Mouse (Mus musculus): ENCODE measurements at regions not wholly inside any gene's neighbourhood (a gene's known extent, or its start where the extent isn't known, plus 50 kb on each side); places are given as distances from the start of the nearest gene placed in this dataset.
A peak's percentile ranks its signal among the peaks of the same experiment; 100 is the strongest.

GRCm38 (mm10) chr16:68428541-68428940, 807.8 kb upstream of the Cadm2 start:
- WGBS, result 92% methylated on average over 3 of the region's 3 CpGs
- H3K27me3 ChIP-seq (ENCODE audit: control insufficient read depth, insufficient read depth, low read length), result no peaks in the 10 kb centered on the region
- H3K36me3 ChIP-seq (ENCODE audit: control insufficient read depth, insufficient read depth, low read length), result no peaks in the 10 kb centered on the region
- ATAC-seq (ENCODE audit: low FRiP score, low TSS enrichment), result no peak
- no peaks in the 10 kb centered on the region for H3K4me1 ChIP-seq (ENCODE audit: control insufficient read depth, insufficient read depth, low read length)
- H3K27ac ChIP-seq (replicated peaks; ENCODE audit: low read depth, low read length), result no peak overlapping the region
- H3K9me3 ChIP-seq (ENCODE audit: control insufficient read depth, low read length), result no peaks in the 10 kb centered on the region
- no peak overlapping the region for H3K4me2 ChIP-seq (ENCODE audit: low read length)
- no peak overlapping the region for H3K9ac ChIP-seq (replicated peaks; ENCODE audit: low read length)
- no peak overlapping the region for H3K4me3 ChIP-seq (replicated peaks; ENCODE audit: low read depth, low read length)
- DNase-seq, result no peak

GRCm38 (mm10) chr16:68427522-68427921, 806.8 kb upstream of the Cadm2 start:
- no peak overlapping the region for H3K9ac ChIP-seq (replicated peaks; ENCODE audit: low read length)
- H3K4me3 ChIP-seq (replicated peaks; ENCODE audit: low read depth, low read length), result no peak overlapping the region
- H3K4me1 ChIP-seq (ENCODE audit: control insufficient read depth, insufficient read depth, low read length), result no peaks in the 10 kb centered on the region
- no peak overlapping the region for H3K4me2 ChIP-seq (ENCODE audit: low read length)
- no peaks in the 10 kb centered on the region for H3K9me3 ChIP-seq (ENCODE audit: control insufficient read depth, low read length)
- no peak for ATAC-seq (ENCODE audit: low FRiP score, low TSS enrichment)
- no peaks in the 10 kb centered on the region for H3K27me3 ChIP-seq (ENCODE audit: control insufficient read depth, insufficient read depth, low read length)
- DNase-seq, result peak; percentile 6
- no peak overlapping the region for H3K27ac ChIP-seq (replicated peaks; ENCODE audit: low read depth, low read length)
- 83% methylated on average over 3 of the region's 3 CpGs for WGBS
- no peaks in the 10 kb centered on the region for H3K36me3 ChIP-seq (ENCODE audit: control insufficient read depth, insufficient read depth, low read length)

GRCm38 (mm10) chr16:68425276-68425675, 804.6 kb upstream of the Cadm2 start:
- H3K4me1 ChIP-seq (ENCODE audit: control insufficient read depth, insufficient read depth, low read length), result no peaks in the 10 kb centered on the region
- H3K9ac ChIP-seq (replicated peaks; ENCODE audit: low read length), result no peak overlapping the region
- H3K4me2 ChIP-seq (ENCODE audit: low read length), result no peak overlapping the region
- 84% methylated on average over 1 of the region's 1 CpGs for WGBS
- no peak for ATAC-seq (ENCODE audit: low FRiP score, low TSS enrichment)
- no peaks in the 10 kb centered on the region for H3K9me3 ChIP-seq (ENCODE audit: control insufficient read depth, low read length)
- no peak overlapping the region for H3K27ac ChIP-seq (replicated peaks; ENCODE audit: low read depth, low read length)
- no peaks in the 10 kb centered on the region for H3K27me3 ChIP-seq (ENCODE audit: control insufficient read depth, insufficient read depth, low read length)
- no peak overlapping the region for H3K4me3 ChIP-seq (replicated peaks; ENCODE audit: low read depth, low read length)
- no peaks in the 10 kb centered on the region for H3K36me3 ChIP-seq (ENCODE audit: control insufficient read depth, insufficient read depth, low read length)
- no peak for DNase-seq

DNA sequence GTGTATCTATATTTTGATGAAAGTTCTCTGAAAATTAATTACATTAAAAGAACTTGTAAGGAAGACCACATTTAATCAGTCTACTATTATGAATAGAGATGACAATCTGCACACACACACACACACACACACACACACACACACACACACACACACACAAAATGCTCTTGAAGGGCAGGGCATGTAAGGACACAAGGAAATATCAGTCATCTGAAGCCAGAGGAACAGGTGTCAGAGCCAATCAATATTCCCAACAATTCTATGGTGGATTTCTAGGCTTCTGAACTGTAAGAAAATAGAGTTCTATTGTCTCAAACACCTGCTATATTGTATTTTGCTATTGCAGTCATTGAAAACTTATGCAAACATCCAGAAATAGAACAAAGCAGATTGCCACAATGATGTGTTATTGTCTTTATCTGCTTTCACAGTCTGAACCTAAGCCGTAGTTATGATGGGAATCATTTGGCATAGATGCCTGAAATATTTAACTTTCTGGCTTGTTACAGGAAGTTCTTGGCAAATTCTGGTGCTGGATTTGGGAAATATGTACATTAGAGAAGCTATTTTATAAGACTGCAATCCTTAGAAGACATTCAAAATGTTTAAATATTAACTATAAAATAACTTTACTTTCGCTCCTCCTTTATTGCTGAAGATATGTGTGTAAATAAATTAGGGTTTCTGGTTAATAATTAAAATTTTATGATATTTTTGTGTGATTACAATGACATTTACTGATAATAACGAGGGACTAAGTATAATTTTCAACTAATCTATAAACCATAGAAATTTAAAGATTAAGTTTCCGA, 781.4 kb upstream of the Cadm2 start:
- no peak overlapping the region for H3K4me2 ChIP-seq (ENCODE audit: low read length)
- no peaks in the 10 kb centered on the region for H3K27me3 ChIP-seq (ENCODE audit: control insufficient read depth, insufficient read depth, low read length)
- no peak overlapping the region for H3K9ac ChIP-seq (replicated peaks; ENCODE audit: low read length)
- 88% methylated on average over 4 of the region's 4 CpGs for WGBS
- ATAC-seq (ENCODE audit: low FRiP score, low TSS enrichment) (no peak), DNase-seq (no peak)
- no peak overlapping the region for H3K4me3 ChIP-seq (replicated peaks; ENCODE audit: low read depth, low read length)
- no peaks in the 10 kb centered on the region for H3K9me3 ChIP-seq (ENCODE audit: control insufficient read depth, low read length)
- H3K36me3 ChIP-seq (ENCODE audit: control insufficient read depth, insufficient read depth, low read length), result no peaks in the 10 kb centered on the region
- no peak overlapping the region for H3K27ac ChIP-seq (replicated peaks; ENCODE audit: low read depth, low read length)
- H3K4me1 ChIP-seq (ENCODE audit: control insufficient read depth, insufficient read depth, low read length), result no peaks in the 10 kb centered on the region

GRCm38 (mm10) chr16:68400591-68400990, 779.9 kb upstream of the Cadm2 start:
- H3K4me3 ChIP-seq (replicated peaks; ENCODE audit: low read depth, low read length), result no peak overlapping the region
- ATAC-seq (ENCODE audit: low FRiP score, low TSS enrichment) (no peak), DNase-seq (no peak)
- no peaks in the 10 kb centered on the region for H3K9me3 ChIP-seq (ENCODE audit: control insufficient read depth, low read length)
- H3K9ac ChIP-seq (replicated peaks; ENCODE audit: low read length), result no peak overlapping the region
- no peaks in the 10 kb centered on the region for H3K27me3 ChIP-seq (ENCODE audit: control insufficient read depth, insufficient read depth, low read length)
- H3K36me3 ChIP-seq (ENCODE audit: control insufficient read depth, insufficient read depth, low read length), result no peaks in the 10 kb centered on the region
- H3K27ac ChIP-seq (replicated peaks; ENCODE audit: low read depth, low read length), result no peak overlapping the region
- H3K4me2 ChIP-seq (ENCODE audit: low read length), result no peak overlapping the region
- H3K4me1 ChIP-seq (ENCODE audit: control insufficient read depth, insufficient read depth, low read length), result no peaks in the 10 kb centered on the region

GRCm38 (mm10) chr16:68351088-68351487, 730.4 kb upstream of the Cadm2 start:
- no peak overlapping the region for H3K4me3 ChIP-seq (replicated peaks; ENCODE audit: low read depth, low read length)
- H3K9ac ChIP-seq (replicated peaks; ENCODE audit: low read length), result no peak overlapping the region
- no peak overlapping the region for H3K4me2 ChIP-seq (ENCODE audit: low read length)
- DNase-seq, result no peak
- H3K27ac ChIP-seq (replicated peaks; ENCODE audit: low read depth, low read length), result no peak overlapping the region
- ATAC-seq (ENCODE audit: low FRiP score, low TSS enrichment), result no peak
- H3K9me3 ChIP-seq (ENCODE audit: control insufficient read depth, low read length), result no peaks in the 10 kb centered on the region
- no peaks in the 10 kb centered on the region for H3K4me1 ChIP-seq (ENCODE audit: control insufficient read depth, insufficient read depth, low read length)
- no peaks in the 10 kb centered on the region for H3K36me3 ChIP-seq (ENCODE audit: control insufficient read depth, insufficient read depth, low read length)
- H3K27me3 ChIP-seq (ENCODE audit: control insufficient read depth, insufficient read depth, low read length), result no peaks in the 10 kb centered on the region

- DNase-seq, result no peak
- WGBS, result 90% methylated on average over 1 of the region's 1 CpGs
- ATAC-seq (ENCODE audit: low FRiP score, low TSS enrichment), result no peak; the same call in 1 of the 2 replicates
These were observed 718.3 kb upstream of the Cadm2 start for GRCm38 (mm10) chr16:68338970-68339369.

More at GRCm38 (mm10) chr16:68338970-68339369, 718.3 kb upstream of the Cadm2 start:
- Histone ChIP-seq H3K9ac (replicated peaks; ENCODE audit: low read length) (no peak overlapping the region), H3K9me3 (ENCODE audit: control insufficient read depth, low read length) (no peaks in the 10 kb centered on the region), H3K27me3 (ENCODE audit: control insufficient read depth, insufficient read depth, low read length) (no peaks in the 10 kb centered on the region), H3K27ac (replicated peaks; ENCODE audit: low read depth, low read length) (no peak overlapping the region), H3K4me2 (ENCODE audit: low read length) (no peak overlapping the region), H3K4me3 (replicated peaks; ENCODE audit: low read depth, low read length) (no peak overlapping the region), H3K36me3 (ENCODE audit: control insufficient read depth, insufficient read depth, low read length) (no peaks in the 10 kb centered on the region), H3K4me1 (ENCODE audit: control insufficient read depth, insufficient read depth, low read length) (no peaks in the 10 kb centered on the region)
